Mouse (Mus musculus): ENCODE measurements around the gene Arhgap32. TPM values are rescaled to one million over a fixed set of nuclear protein-coding genes. Genes with fewer than 3 reads are reported as not detected.

Gene Arhgap32
- polyA plus RNA-seq, 1 experiment: 1.5 TPM

DNA sequence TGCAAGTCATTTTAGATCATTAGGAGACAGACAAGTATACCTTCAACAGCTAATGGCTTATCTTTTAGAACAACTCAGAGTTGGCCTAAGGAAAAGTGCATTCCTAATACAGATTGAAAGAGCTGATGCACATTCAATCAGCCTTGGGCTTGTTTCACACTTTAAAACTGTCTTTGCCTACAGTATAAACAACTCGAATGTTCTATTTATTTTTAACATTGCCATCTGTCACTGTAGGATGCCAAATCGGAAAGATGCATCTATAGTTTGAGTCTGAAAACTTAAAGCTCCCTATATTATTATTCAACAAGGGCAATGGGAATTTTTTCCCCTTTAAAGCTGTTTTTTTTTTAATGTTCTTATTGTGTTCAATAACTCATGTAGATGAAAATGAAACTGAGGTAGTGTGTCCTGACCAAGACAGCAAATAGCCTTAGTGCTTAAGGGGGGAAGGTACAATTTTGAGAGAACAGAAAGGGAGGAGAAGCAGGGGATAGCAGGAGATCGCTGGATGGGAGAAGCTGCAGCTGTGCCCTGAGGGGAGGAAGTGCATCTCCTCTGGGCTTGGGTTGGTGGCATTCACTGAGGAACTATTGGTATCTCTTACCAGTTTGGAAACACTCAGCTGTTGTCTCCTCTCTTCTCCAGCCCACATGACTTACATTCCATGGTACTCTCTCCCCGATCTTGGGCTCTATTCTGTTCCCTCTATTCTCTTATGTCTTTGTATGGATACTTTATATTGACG, 101.1 kb downstream of the Arhgap32 start:
- WGBS: 91% methylated on average over 5 of the region's 5 CpGs
- Histone ChIP-seq H3K36me3 (ENCODE audit: control insufficient read depth, insufficient read depth, low read length) (no peaks in the 10 kb centered on the region), H3K27ac (ENCODE audit: control insufficient read depth, insufficient read depth, low read length) (no peak overlapping the region), H3K4me1 (replicated peaks; ENCODE audit: control insufficient read depth, insufficient read depth, low read length) (no peaks in the 10 kb centered on the region), H3K4me3 (ENCODE audit: control insufficient read depth, insufficient read depth, low read length) (no peak overlapping the region), H3K27me3 (ENCODE audit: control insufficient read depth, insufficient read depth, low read length) (no peaks in the 10 kb centered on the region)
- TF ChIP-seq CTCF (IDR thresholded peaks at IDR 0.05; ENCODE audit: borderline replicate concordance, control insufficient read depth, extremely low read depth, insufficient read depth, low read length, poor library complexity) (no peak), POLR2A (IDR thresholded peaks at IDR 0.05; ENCODE audit: control insufficient read depth, extremely low read depth, insufficient read depth, low read length, poor library complexity) (no peak)
- DNase-seq: no peak

DNA sequence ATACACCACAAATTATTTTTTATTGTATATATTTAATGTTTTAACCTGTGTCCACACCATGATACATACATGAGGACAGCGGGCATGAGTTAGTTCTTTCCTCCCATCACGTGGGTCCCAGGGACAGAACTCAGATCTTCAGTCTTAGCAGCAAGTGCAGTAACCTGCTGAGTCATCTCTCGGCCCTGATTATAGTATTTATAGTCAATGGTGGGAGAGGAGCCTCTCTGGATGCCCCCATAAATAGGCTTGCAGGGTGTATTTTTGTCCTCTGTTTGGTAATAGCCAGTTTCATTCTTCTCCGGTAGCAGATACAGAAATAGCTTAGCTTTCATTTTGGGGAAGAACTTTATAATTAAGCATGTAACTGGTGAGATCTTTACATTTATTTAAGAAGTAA, 103.5 kb downstream of the Arhgap32 start:
- no peaks in the 10 kb centered on the region for H3K4me1 ChIP-seq (replicated peaks; ENCODE audit: control insufficient read depth, insufficient read depth, low read length)
- H3K27me3 ChIP-seq (ENCODE audit: control insufficient read depth, insufficient read depth, low read length): no peaks in the 10 kb centered on the region
- no peak overlapping the region for H3K4me3 ChIP-seq (ENCODE audit: control insufficient read depth, insufficient read depth, low read length)
- DNase-seq: no peak
- no peaks in the 10 kb centered on the region for H3K36me3 ChIP-seq (ENCODE audit: control insufficient read depth, insufficient read depth, low read length)
- TF ChIP-seq POLR2A (IDR thresholded peaks at IDR 0.05; ENCODE audit: control insufficient read depth, extremely low read depth, insufficient read depth, low read length, poor library complexity) (no peak), CTCF (IDR thresholded peaks at IDR 0.05; ENCODE audit: borderline replicate concordance, control insufficient read depth, extremely low read depth, insufficient read depth, low read length, poor library complexity) (no peak)
- WGBS: 86% methylated on average over 4 of the region's 4 CpGs
- no peak overlapping the region for H3K27ac ChIP-seq (ENCODE audit: control insufficient read depth, insufficient read depth, low read length)

DNA sequence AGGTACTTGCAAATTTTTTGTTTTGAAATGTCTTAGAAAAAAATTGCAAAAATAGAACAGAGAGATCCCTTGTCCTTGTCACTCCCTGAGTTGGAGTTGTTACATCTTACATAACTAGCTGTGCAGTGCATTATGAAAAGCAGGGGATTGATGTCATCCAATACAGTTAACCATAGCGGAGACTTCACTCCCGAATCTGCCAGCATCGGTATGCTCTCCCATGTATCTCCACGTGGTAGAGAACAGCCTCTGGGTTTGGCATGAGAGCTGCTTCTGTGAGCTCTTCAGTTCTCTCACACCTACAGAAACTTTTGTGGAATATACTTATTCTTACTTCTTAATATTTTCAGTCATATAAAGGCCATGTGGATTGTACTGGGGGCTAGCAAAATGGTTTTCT, 106.2 kb downstream of the Arhgap32 start:
- Histone ChIP-seq H3K4me1 (replicated peaks; ENCODE audit: control insufficient read depth, insufficient read depth, low read length) (no peaks in the 10 kb centered on the region), H3K27me3 (ENCODE audit: control insufficient read depth, insufficient read depth, low read length) (no peaks in the 10 kb centered on the region), H3K4me3 (ENCODE audit: control insufficient read depth, insufficient read depth, low read length) (no peak overlapping the region), H3K27ac (ENCODE audit: control insufficient read depth, insufficient read depth, low read length) (no peak overlapping the region), H3K36me3 (ENCODE audit: control insufficient read depth, insufficient read depth, low read length) (no peaks in the 10 kb centered on the region)
- DNase-seq: no peak
- no peak for TF ChIP-seq CTCF (IDR thresholded peaks at IDR 0.05; ENCODE audit: borderline replicate concordance, control insufficient read depth, extremely low read depth, insufficient read depth, low read length, poor library complexity)
- no peak for TF ChIP-seq POLR2A (IDR thresholded peaks at IDR 0.05; ENCODE audit: control insufficient read depth, extremely low read depth, insufficient read depth, low read length, poor library complexity)
- 92% methylated on average over 4 of the region's 4 CpGs for WGBS

DNA sequence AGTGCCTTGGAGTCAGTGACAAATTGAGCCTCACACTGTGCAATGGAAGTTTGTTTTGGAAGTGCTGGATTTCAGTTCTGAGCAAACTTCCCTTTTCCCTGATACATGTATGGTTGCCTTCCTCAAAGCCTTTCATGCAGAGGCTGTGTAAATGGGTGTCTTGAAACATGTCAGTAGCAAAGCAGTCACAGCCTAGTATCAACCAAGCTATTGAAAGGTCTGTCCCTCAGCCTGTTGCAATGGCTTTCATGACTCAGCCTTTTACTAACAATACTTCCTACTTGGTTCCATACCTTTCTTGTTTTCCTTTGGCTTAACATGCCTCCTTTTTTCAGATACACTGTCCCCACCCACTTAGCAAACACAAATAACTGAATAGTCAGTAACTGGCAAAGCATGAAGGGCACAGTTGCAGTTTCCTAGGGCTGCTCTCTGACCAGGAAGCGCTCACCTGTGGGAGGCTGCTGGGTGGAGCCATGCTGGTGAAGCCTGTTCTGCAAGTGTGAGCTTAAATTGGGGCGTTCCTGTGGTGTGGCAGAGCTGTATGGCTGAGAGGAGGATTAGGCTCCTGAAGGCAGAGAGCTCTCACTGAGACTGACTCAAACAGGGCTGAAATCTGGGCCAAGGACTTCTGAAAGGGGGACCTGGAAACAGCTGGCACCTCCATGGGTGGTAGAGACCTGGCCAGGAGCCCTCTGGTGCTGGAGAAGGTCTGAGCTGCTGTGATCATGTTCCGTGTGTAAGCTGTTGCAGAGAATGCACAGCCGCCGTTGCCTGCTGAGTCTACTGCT, 108.0 kb downstream of the Arhgap32 start:
- no peak overlapping the region for H3K4me3 ChIP-seq (ENCODE audit: control insufficient read depth, insufficient read depth, low read length)
- DNase-seq: no peak
- WGBS: 92% methylated on average over 5 of the region's 5 CpGs
- TF ChIP-seq POLR2A (IDR thresholded peaks at IDR 0.05; ENCODE audit: control insufficient read depth, extremely low read depth, insufficient read depth, low read length, poor library complexity): no peak
- TF ChIP-seq CTCF (IDR thresholded peaks at IDR 0.05; ENCODE audit: borderline replicate concordance, control insufficient read depth, extremely low read depth, insufficient read depth, low read length, poor library complexity): no peak
- H3K27me3 ChIP-seq (ENCODE audit: control insufficient read depth, insufficient read depth, low read length): no peaks in the 10 kb centered on the region
- no peaks in the 10 kb centered on the region for H3K4me1 ChIP-seq (replicated peaks; ENCODE audit: control insufficient read depth, insufficient read depth, low read length)
- no peak overlapping the region for H3K27ac ChIP-seq (ENCODE audit: control insufficient read depth, insufficient read depth, low read length)
- no peaks in the 10 kb centered on the region for H3K36me3 ChIP-seq (ENCODE audit: control insufficient read depth, insufficient read depth, low read length)

DNA sequence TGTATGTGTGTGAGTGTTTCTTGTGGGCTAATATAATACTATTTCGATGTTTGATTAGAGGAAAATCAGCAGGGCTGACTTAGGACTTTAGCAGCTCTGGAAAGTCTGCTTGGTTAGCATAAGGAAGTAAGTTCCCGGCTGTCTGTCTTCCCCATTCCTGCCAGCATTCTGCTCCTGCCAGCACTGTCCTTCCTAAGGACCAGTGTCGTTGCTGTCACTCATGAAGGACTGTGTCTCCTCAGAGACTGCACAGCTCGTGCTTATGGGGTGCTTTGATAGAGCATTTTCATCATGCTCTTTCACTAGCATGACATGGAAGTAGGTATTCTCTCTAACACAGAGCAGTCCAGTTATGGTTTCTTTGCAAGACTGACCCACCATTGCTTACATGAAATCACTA, 109.0 kb downstream of the Arhgap32 start:
- H3K27me3 ChIP-seq (ENCODE audit: control insufficient read depth, insufficient read depth, low read length): no peaks in the 10 kb centered on the region
- H3K4me3 ChIP-seq (ENCODE audit: control insufficient read depth, insufficient read depth, low read length): no peak overlapping the region
- TF ChIP-seq POLR2A (IDR thresholded peaks at IDR 0.05; ENCODE audit: control insufficient read depth, extremely low read depth, insufficient read depth, low read length, poor library complexity) (no peak), CTCF (IDR thresholded peaks at IDR 0.05; ENCODE audit: borderline replicate concordance, control insufficient read depth, extremely low read depth, insufficient read depth, low read length, poor library complexity) (no peak)
- H3K4me1 ChIP-seq (replicated peaks; ENCODE audit: control insufficient read depth, insufficient read depth, low read length): no peaks in the 10 kb centered on the region
- no peaks in the 10 kb centered on the region for H3K36me3 ChIP-seq (ENCODE audit: control insufficient read depth, insufficient read depth, low read length)
- DNase-seq: no peak
- 87% methylated on average over 4 of the region's 4 CpGs for WGBS
- H3K27ac ChIP-seq (ENCODE audit: control insufficient read depth, insufficient read depth, low read length): no peak overlapping the region

DNA sequence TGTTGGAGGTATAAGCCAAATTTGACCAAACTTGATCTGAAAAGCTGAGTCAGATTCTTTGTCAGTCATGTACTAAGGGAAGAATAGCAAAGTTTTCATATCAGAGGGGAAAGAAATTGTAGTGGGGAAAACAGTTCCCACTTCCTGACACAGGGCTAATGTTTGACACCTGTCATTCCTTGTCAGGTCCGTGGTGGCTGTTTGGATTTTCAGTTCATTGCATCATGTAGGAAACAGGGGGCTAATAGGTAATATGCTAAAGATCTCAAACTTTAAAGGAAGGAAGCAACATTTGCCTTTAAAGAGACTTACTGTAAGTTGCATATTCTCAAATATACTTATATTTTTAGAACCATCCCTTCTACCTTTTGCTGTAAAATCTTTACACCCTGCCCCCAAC, 109.6 kb downstream of the Arhgap32 start:
- Histone ChIP-seq H3K4me1 (replicated peaks; ENCODE audit: control insufficient read depth, insufficient read depth, low read length) (no peaks in the 10 kb centered on the region), H3K27ac (ENCODE audit: control insufficient read depth, insufficient read depth, low read length) (no peak overlapping the region), H3K36me3 (ENCODE audit: control insufficient read depth, insufficient read depth, low read length) (no peaks in the 10 kb centered on the region), H3K4me3 (ENCODE audit: control insufficient read depth, insufficient read depth, low read length) (no peak overlapping the region), H3K27me3 (ENCODE audit: control insufficient read depth, insufficient read depth, low read length) (no peaks in the 10 kb centered on the region)
- TF ChIP-seq CTCF (IDR thresholded peaks at IDR 0.05; ENCODE audit: borderline replicate concordance, control insufficient read depth, extremely low read depth, insufficient read depth, low read length, poor library complexity) (no peak), POLR2A (IDR thresholded peaks at IDR 0.05; ENCODE audit: control insufficient read depth, extremely low read depth, insufficient read depth, low read length, poor library complexity) (no peak)
- WGBS: 79% methylated on average over 1 of the region's 1 CpGs
- no peak for DNase-seq
